Mouse (Mus musculus) CD4-positive, CD25-positive, alpha-beta regulatory T cell, adult 4 months (primary cell): Measurements from ENCODE around the gene Olfr1326-ps1. TPM values are rescaled to one million over a fixed set of nuclear protein-coding genes. Genes with fewer than 3 reads are reported as not detected.

Experiments used
- ATAC-seq: one replicate; pipeline ENCODE4 v1.8.0; 2017
- polyA plus RNA-seq, 2 experiments: library from polyadenylated mRNA; unstranded; fragments of 100-300 nt; shearing (Covaris generic); gene quantifications; one replicate each; pipeline ENCODE4 v1.2.1; 2017

Gene Olfr1326-ps1
- not detected for polyA plus RNA-seq

- ATAC-seq, result no peak
Measured at GRCm38 (mm10) chrX:74574788-74575187, at the start of gene Olfr1326-ps1. TSS of gene Olfr1326-ps1 (minus strand) at chrX:74574888.

GRCm38 (mm10) chrX:74592379-74592778 lies 17.7 kb upstream of the Olfr1326-ps1 start, which contains the start of gene Olfr1325:
TSS of gene Olfr1325 (plus strand) at chrX:74592679.
- no peak for ATAC-seq

Other genes starting within 250 kb of the Olfr1326-ps1 start
- gene Plxna3, start 245.8 kb downstream of the Olfr1326-ps1 start, polyA plus RNA-seq, result 1 to 10 TPM; 3.2 to 7.9 TPM
- gene Lage3, start 221.3 kb downstream of the Olfr1326-ps1 start, polyA plus RNA-seq, result 10 to 100 TPM; 60.3 to 62.7 TPM
- gene Ubl4a, start 201.7 kb downstream of the Olfr1326-ps1 start, polyA plus RNA-seq, result 10 to 100 TPM; 60.0 to 78.5 TPM
- gene Slc10a3, start 201.5 kb downstream of the Olfr1326-ps1 start, polyA plus RNA-seq, result 10 to 100 TPM; 21.5 to 34.2 TPM
- gene Fam3a, start 181.6 kb downstream of the Olfr1326-ps1 start, polyA plus RNA-seq, result 10 to 100 TPM; 28.6 to 47.0 TPM
- 10 to 100 TPM; 44.7 to 65.1 TPM for gene Ikbkg, start 181.6 kb downstream of the Olfr1326-ps1 start, polyA plus RNA-seq
- 10 to 100 TPM; 33.3 to 41.4 TPM for gene G6pdx, start 145.7 kb downstream of the Olfr1326-ps1 start, polyA plus RNA-seq
- not detected for gene Gm6880, start 93.5 kb downstream of the Olfr1326-ps1 start, polyA plus RNA-seq
- gene Olfr1325, start 17.8 kb upstream of the Olfr1326-ps1 start, polyA plus RNA-seq, result not detected
- gene Gm5640, start 70.7 kb upstream of the Olfr1326-ps1 start, polyA plus RNA-seq, result not detected
- not detected for gene Gm6890, start 166.0 kb upstream of the Olfr1326-ps1 start, polyA plus RNA-seq